Mouse (Mus musculus) layer of hippocampus, postnatal 36 days (tissue): ENCODE measurements around the gene Msh4. TPM values are rescaled to one million over a fixed set of nuclear protein-coding genes. Genes with fewer than 3 reads are reported as not detected.

Source experiments
- DNase-seq, 2 experiments: peaks; one replicate each; pipeline ENCODE4 v3.0.0; 2022
- total RNA-seq, 2 experiments: library from RNA; stranded (reverse); gene quantifications; 2 replicates each; pipeline ENCODE4 v1.2.3; 2021

The Msh4 gene
- total RNA-seq, 2 experiments from 2014 or later, result 0.17 to 0.30 TPM

DNA sequence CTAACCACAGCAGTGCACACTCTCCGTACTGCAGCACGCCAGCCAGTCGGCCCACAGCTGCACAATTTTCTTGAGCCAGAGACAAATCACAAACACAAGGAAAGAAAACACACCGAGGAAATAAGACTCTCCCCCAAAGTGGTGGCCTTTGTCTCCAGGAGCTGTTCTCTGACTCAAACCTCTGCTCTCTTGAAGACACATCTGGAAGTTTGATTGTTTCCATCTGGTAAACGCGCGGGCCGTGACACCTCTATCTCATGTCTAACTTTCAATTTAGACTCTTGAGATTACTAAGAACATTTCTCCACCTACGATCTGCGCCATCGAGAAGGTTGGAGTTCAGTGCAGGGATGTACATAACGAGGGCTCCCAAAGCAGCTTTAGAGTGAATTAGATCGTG is 97.5 kb downstream of the Msh4 start:
- no peak for DNase-seq

DNA sequence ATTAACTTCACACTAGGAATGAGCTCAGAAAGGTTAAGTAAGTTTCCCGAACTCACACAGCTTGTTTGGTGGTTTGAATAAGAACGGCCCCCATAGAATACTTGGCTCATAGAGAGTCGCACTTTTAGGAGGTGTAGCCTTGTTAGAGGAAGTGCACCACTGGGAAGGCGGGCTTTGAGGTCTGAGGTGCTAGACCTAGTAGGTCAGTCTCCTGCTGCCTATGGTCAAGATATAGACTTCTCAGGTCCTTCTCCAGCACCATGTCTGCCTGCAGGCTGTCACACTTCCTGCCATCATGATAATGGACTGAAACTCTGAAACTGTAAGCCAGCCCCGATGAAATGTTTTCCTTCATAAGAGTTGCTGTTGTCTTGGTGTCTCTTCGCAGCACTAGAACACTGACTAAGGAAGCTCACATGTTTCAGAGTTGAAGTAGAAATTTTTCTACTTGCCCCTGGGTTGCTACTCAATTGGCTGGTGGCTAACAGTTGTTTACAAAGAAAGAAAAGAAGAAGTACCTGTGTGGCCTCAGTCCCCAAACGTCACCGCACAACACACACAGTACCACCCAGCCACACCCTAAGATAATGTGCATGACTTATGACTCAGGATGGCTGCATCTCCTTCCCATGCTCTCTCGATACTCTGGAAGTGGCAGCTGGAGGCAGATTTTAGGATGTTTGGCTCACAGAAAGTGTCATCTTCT is 98.3 kb downstream of the Msh4 start:
- no peak for DNase-seq

Other genes starting within 250 kb of the Msh4 start
- 10 to 100 TPM; 25.2 to 28.9 TPM for gene St6galnac3, start 181.0 kb downstream of the Msh4 start, total RNA-seq
- not detected for gene Asb17, start 61.9 kb downstream of the Msh4 start, total RNA-seq
- 10 to 100 TPM; 72.2 to 78.9 TPM for gene Rabggtb, start 6.9 kb upstream of the Msh4 start, total RNA-seq
- gene Acadm, start 38.5 kb upstream of the Msh4 start, total RNA-seq, result 10 to 100 TPM; 53.5 to 54.0 TPM
- gene Slc44a5, start 67.3 kb upstream of the Msh4 start, total RNA-seq, result 10 to 100 TPM; 62.9 to 68.0 TPM